Mouse (Mus musculus): Measurements from ENCODE around the gene Taok1.

DNA sequence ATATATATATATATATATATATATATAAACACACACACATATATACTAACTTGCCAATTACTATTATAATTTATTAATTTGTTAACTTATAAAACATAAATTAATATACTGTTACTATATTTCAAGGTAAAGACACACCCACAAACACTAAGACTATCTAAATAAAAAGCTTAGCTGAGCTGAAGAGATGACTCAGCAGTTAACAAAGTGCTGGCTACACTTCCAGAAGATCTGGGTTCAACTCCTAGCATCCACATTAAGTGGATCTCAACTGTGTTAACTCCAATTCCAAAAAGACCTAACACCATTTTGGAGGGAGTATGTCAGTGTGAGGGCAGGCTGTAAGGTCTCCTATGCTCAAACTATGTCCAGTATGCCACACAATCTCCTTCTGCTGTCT lies 10.3 kb downstream of the Taok1 start:
- no peak for TF ChIP-seq CTCF (IDR thresholded peaks at IDR 0.05; ENCODE audit: low read depth)
- TF ChIP-seq EP300 (optimal IDR thresholded peaks at IDR 0.05) = no peak

All from stomach, postnatal 0 days (tissue).